Mouse (Mus musculus) ES-E14 (cell line): ENCODE measurements around the gene Igtp.

ENCODE experiments used
- CHD2 ChIP-seq: IDR thresholded peaks from 2 replicates; pipeline ENCODE4 v1.6.1; 2014; ENCODE audit warnings: mild to moderate bottlenecking, low read depth, low read length, inconsistent platforms
- HCFC1 ChIP-seq: IDR thresholded peaks from 2 replicates; pipeline ENCODE4 v1.6.1; 2012; ENCODE audit warnings: low read length, inconsistent platforms, borderline replicate concordance; ENCODE audit not compliant: insufficient read depth
- MAFK ChIP-seq: IDR thresholded peaks from 2 replicates; pipeline ENCODE4 v1.6.1; 2014; ENCODE audit warnings: mild to moderate bottlenecking, low read depth, low read length, inconsistent platforms; ENCODE audit not compliant: insufficient read depth
- ZC3H11A ChIP-seq: IDR thresholded peaks from 2 replicates; pipeline ENCODE4 v1.6.1; 2012; ENCODE audit warnings: low read depth, mild to moderate bottlenecking, inconsistent platforms, low read length, borderline replicate concordance
- ZNF384 ChIP-seq: IDR thresholded peaks from 2 replicates; pipeline ENCODE4 v1.6.1; 2012; ENCODE audit warnings: low read depth, low read length, inconsistent platforms

DNA sequence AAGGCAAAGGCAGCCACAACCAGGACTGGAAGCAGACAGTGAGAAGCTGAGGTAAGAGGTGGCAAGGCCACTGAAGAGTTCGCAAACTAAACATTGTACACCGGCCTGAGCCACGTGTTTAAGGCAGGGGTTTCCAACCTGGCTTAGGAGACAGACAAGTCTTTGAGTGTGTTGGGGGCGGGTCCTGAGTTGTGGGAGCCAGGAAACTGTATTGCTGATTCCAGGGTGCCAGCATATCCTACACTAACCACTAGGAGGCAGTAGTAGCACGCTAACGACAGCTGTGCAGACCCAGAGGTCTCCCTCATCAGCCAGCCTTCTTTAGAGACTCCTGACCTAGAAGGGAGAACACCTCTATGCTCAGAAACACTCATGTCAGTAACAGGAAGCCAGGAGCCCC, 35.8 kb downstream of the Igtp start:
- no peak for TF ChIP-seq MAFK
- TF ChIP-seq CHD2 = no peak
- TF ChIP-seq ZC3H11A = peak; percentile 79
- no peak for TF ChIP-seq HCFC1
- TF ChIP-seq ZNF384 = no peak
